Mouse (Mus musculus) neural tube, embryonic 10.5 days (tissue): Measurements from ENCODE around the gene Fam84a.

ENCODE experiments used
- DNase-seq: peaks from one replicate; pipeline ENCODE4 v3.0.0-alpha.2; 2017; ENCODE audit warnings: low spot score; ENCODE audit errors: extremely low spot score

Gene Fam84a

DNA sequence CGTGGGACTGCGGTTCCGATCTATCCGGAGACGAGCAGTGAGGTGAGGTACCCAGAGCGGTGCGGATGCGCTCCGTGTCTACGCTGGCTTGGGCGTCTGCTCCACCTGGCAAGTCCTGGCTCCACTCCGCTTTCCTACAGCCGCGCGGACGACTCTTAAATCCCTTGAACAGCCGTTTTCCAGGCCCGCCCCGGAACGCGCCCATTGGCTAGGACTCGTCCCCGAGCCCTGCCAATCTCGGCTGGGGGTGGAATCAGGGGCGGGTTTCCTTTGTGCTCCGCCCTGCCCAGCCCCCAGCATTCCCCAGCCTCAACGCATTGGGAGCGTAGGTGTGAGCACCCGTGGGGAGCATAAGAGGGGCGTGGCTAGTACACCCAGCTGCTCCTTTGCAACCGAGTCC, at the start of gene Fam84a:
Gene Fam84a, minus strand, starts transcription at position 134 of the 400 bp plus-strand sequence.
- peak; percentile 91 for DNase-seq

DNA sequence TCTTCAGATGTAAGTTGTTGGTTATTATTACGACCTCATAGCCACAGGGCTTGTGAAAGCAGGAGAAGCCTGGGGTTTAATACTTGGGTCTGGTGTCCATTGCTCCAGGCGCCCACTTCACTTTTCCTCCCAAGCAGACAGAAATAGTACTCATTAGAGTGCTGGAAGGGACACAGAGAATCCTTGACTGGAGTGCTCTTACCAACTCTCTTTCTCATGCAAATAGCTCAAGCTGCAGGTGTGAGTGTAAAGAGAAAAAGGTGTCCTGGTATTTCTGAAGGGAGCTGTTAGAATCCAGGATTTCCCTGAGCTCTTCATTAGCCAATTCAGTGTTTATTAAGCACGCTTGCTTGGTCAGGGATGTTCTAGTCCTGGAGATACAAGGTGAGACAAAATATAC, 43.6 kb upstream of the Fam84a start:
- no peak for DNase-seq

DNA sequence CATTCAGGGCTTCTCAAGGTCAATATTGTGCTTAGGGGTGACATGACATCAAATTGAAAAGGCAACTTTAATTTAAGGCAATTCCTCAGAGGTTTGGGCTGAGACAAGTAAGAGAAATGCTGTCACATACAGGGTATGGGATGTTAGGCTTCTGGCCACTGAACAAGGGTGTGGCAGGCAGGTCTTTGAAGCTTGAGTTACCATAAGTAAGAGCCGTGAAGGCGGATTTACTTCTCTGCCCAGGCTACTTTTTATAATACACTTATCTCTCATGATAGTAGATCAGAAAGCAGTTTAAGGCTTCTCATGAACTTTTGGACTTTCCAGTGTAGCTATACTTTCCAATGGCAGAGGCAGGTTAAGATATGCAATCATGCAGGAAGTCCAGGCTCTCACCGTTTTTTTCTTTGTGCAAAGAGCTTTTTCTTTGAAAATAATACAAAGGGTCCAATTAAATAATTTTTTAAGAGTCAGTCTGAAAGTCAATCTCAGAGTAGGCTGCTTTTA, 34.9 kb upstream of the Fam84a start:
- DNase-seq: no peak

DNA sequence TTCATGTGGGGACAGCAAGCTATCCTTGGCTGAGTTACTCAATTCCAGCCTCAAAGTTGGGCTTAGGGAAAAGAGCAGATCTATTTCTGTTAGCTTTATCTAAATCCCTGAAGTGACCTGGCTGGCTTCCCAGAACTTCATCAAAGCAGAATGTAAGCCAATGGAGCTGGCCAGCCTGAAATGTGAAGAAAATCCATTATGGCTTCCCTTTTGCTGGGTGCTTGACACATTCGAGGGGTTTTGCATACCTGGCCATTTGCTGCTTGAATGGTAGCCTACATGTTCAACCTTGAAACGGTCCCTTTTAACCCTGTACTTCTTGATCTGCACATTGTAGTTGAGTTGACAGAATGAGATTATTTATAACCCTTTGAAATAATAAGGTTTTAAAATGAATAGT, 13.9 kb upstream of the Fam84a start:
- DNase-seq: no peak

DNA sequence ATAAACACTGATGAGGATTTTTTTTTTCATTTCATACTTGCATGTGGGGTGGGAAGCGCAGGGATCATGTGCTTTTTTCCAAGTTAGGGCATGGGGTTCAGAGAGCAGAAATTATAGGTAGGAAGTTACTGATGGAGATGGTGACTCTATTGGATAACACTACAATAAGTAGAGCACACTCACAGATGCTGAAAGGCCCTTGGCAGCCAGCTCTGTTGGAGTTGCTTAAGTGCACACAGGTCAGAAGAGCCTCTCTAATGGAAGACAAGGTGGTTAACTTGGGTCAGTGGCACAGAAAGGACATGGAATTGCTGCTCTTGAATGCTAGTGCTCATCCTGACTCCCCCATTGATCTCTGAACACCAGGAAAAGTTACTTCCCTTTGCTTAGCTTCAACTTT, 13.1 kb upstream of the Fam84a start:
- no peak for DNase-seq

DNA sequence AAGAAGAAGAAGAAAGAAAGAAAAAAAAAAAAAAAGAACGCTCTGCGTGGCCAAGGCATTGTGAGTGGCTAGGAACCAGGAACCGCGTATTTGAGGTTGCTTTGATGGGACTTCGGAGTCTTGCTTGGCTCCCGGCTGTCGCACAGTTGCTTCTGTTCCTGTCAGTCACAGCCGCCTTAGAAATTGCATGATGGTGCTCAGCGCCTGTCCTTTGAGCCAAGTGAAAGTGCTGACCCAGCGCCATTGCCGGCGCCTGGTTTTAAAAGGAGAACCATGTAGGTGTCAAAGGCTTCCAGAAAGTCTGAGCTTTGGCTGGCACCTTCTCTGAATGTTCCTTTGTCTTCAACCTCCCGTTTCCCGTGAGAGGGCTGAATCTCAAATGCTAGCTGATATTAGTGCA, 572 bp upstream of the Fam84a start:
- peak; percentile 47 for DNase-seq

DNA sequence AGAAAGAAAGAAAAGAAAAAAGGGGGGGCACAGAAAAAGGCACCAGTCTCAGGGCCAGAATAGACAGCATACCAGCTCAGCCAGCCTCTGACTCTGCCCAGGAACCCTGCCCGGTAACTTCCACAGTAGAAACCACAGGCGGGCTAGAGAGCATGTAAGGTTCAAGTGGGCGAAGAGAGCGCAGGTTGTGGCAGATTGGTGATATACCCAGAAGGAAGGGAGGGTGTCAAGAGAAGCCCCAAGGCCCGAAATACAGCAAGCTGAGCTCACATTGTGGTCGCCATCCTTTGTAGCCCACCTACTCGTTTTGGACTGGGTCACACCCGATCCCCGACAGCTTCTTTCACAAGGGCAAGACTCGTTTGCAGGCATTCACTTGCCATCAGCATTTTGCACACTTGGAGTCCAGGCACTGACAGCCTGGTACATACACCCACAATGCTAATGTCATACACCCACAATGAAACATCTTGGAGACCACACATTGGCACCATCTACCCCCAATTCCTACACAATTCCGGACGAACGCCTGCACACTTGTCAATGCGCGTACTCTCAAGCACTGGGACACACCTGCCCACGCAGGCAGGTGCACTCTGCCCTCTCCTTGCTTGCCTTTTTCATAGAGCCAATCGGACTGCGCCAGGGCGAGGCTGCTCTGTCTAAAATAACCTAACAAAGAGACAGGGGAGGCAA, 770 bp downstream of the Fam84a start:
- DNase-seq: peak; percentile 48

DNA sequence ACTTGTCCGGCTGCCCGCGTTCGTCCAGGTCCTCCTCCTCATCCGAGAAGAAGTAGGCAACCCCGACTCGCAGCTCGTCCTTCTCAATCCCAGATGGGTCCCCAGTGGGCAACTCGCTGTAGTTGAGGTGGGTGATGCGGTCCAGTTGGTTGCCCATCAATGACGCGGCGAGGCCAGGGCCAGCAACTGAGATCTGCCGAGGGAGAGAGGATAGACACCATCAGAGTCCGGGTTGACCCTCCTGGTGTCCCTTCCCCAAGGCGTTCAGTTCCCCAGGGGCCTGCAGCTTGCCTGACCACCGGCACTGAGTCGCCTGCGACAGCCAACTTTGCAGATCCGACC, 1.3 kb downstream of the Fam84a start:
- DNase-seq: peak; percentile 65

DNA sequence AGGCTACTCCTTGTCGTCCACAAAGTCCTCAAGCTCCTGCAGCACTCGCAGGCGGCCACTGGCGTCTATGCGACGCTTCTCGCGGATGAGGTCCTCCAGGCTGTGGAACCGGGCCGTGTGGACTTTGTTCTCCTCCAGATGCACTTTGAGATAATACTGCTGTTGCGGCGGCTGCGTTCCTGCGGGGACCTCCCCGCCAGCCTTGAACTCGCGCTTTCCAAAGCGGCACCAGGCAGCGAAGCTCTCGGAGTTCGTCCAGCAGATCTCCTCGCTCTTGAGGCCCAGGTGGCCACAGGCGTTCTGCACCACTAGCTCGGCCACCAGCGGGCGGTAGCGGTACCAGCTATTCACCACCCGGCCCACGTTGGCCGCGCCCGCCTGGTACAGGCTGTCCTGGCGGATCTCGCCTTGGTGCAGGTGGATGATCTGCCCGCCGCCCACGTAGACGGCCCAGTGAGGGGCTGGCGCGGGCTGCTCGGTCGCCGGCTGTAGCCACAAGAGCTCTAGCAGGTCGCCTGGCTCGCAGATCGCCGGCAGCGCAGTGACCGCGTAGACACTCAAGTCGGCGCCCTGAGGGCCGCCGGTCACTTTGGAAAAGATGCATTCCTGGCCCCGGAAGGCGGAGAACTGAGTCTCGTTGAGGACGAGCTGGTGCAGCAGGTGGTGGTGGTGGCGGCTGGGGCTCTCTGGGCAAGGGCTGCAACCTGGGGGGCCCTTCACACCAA, 1.8 kb downstream of the Fam84a start:
- DNase-seq: peak; percentile 75

DNA sequence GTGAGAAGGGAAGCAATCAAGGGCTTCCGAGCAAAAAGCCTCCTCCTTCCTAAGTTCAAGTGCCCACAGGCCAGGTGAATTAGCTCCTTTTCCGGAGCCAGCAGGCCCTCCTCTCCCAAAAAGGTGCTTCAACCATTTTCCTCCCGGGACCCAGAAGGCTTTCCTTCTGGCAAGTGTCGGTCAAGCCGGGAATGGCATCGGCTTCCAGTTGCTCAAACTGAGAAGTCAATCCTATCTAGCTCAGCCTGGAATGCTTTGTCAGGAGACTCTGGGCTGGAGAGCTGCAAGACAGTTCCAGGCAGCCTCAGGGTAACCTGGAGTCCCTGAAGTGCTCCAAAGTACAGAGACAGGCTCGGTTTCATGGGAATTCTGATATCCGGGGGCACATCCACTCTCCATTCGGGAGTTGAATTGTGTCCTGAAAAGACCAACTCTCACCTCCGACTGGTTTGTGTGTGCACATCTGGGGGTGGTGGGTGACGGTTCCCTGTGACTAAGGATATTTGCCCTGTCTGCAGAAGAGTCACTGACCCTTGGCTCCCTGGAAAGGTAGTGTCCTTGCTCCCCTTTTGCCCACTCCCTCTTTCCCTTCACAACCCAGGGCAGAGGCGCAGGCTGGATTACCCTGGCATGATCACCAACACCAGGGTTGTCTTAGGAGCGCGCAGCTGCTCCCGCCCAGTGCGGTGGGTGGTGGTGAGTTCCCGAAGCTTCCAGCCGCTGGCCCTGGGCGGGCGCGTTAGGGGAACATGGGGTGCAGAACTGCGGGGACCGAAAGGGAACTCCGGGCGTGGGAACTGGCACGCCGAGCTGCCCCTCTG, 2.6 kb downstream of the Fam84a start:
- peak; percentile 31 for DNase-seq

DNA sequence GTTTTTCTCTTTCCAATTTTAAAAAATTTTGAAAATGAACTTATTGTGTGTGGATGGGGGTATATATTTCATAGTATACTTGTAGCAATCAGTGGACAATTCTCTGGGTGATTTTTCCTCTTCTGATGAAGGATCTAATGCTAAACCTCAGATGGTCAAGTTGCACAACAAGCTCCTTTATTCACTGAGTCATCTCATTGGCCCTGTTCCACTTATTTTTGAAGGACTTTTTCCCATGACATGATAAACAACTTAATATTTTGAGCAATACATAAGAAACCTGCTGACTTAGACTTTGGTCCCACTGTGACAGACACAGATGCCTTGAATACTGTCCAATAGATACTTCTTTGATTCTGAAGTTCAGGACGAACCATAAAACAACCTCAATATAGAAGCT, 14.8 kb downstream of the Fam84a start:
- DNase-seq: no peak

DNA sequence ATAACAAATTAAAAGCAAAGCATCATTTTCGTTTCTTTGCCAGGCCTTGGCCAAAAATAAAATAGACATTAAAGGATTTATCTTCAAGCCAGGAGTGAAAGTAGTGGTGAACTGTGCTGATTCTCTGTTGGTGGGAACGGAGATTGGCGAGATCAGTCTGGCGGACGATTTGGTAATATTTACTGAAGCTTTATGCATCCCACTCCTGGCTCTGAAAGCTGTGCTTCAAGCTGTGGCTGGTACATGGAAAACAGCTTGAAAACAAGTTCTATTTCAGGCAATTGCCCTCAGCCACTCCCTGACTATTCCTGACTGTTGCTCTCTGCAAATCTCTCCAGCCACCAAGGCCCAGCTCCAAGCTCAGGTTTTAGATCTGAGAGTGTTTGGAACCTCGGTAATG, 37.1 kb downstream of the Fam84a start:
- DNase-seq: no peak

DNA sequence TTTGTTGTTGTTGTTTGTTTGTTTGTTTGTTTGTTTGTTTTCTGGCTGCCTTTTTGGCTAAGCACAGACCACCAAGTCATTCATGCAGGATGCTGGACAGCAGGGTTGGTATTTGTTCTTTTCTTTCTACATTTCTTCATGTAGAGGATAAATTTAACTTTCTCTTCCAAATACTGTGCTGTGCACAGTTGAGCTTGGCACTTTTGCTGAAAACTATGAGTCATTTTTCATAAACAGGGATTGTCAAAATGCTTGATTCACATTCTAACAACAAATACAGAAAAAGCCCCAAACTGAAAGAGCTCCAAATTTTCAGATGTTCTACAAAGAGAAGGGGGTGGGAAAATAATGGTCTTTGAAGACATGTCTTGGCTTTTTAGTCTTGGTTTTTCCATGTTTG, 54.9 kb downstream of the Fam84a start:
- DNase-seq: no peak
